Mouse (Mus musculus) limb, embryonic 14.5 days (tissue): ENCODE data around the gene Pik3r5. TPM values are rescaled to one million over a fixed set of nuclear protein-coding genes. Genes with fewer than 3 reads are reported as not detected.

ENCODE experiments used
- ATAC-seq: fragments of 200-750 bp; cut with Nextera tagmentation; 2 replicates; pipeline ENCODE4 v1.8.0; 2017; ENCODE audit warnings: low read depth, moderate number of reproducible peaks, moderate TSS enrichment; ENCODE audit not compliant: low FRiP score
- DNase-seq: peaks from one replicate; pipeline ENCODE4 v3.0.0-alpha.2; 2015; ENCODE audit warnings: low spot score
- H3K27ac ChIP-seq: fragments of 300-500 bp; sonication (generic); replicated peaks from 2 replicates; pipeline ENCODE4 v1.5.1; 2014; ENCODE audit warnings: low read depth, mild to moderate bottlenecking, low read length, moderate library complexity, mixed read lengths
- H3K27me3 ChIP-seq: fragments of 300-500 bp; sonication (generic); 2 replicates; pipeline ENCODE4 v1.6.1; 2014; ENCODE audit warnings: low read length, mixed read lengths; ENCODE audit not compliant: control insufficient read depth, insufficient read depth
- H3K36me3 ChIP-seq: fragments of 300-500 bp; sonication (generic); 2 replicates; pipeline ENCODE4 v1.6.1; 2014; ENCODE audit warnings: mild to moderate bottlenecking, low read length, moderate library complexity, mixed read lengths; ENCODE audit not compliant: control insufficient read depth, insufficient read depth
- H3K4me1 ChIP-seq: fragments of 300-500 bp; sonication (generic); 2 replicates; pipeline ENCODE4 v1.6.1; 2014; ENCODE audit warnings: antibody characterized with exemption, low read length, mixed read lengths; ENCODE audit not compliant: control insufficient read depth, insufficient read depth
- H3K4me2 ChIP-seq: fragments of 300-500 bp; sonication (generic); replicated peaks from 2 replicates; pipeline ENCODE4 v1.6.1; 2014; ENCODE audit warnings: low read depth, mild to moderate bottlenecking, low read length, moderate library complexity; ENCODE audit not compliant: severe bottlenecking
- H3K4me3 ChIP-seq: fragments of 300-500 bp; sonication (generic); replicated peaks from 2 replicates; pipeline ENCODE4 v1.5.1; 2014; ENCODE audit warnings: low read length
- H3K9ac ChIP-seq: fragments of 300-500 bp; sonication (generic); 2 replicates; pipeline ENCODE4 v1.6.1; 2014; ENCODE audit warnings: mild to moderate bottlenecking, low read depth, low read length, moderate library complexity; ENCODE audit not compliant: severe bottlenecking
- H3K9me3 ChIP-seq: fragments of 300-500 bp; sonication (generic); 2 replicates; pipeline ENCODE4 v1.6.1; 2016; ENCODE audit warnings: low read length; ENCODE audit not compliant: control insufficient read depth
- POLR2A ChIP-seq: fragments of 200-500 bp; IDR thresholded peaks from 2 replicates; pipeline ENCODE4 v1.8.0; 2012; ENCODE audit warnings: inconsistent platforms, mild to moderate bottlenecking, moderate library complexity, borderline replicate concordance; ENCODE audit not compliant: insufficient read depth, insufficient read length; ENCODE audit errors: extremely low read depth
- WGBS: fragments of 180-500 bp; shearing (Covaris S2); extraction: QIAGEN DNeasy Blood & Tissue Kit; methylation state at CpG from one replicate; pipeline ENCODE4 v1.1.7; 2014; 5-methylcytosine and 5-hydroxymethylcytosine counted together
- polyA plus RNA-seq, 2 experiments: library from polyadenylated mRNA; depleted of rRNA in 1 of 2; stranded (reverse) in 1 of 2; unstranded in 1 of 2; fragments of >200 nt; fragmentation: Nextera tagmentation in 1 of 2; extraction: Ambion mirVana in 1 of 2; gene quantifications; 2 replicates each; pipeline versions ENCODE4 v1.2.1 to v1.2.3; 2012 to 2014

Gene Pik3r5
- polyA plus RNA-seq, 2 experiments, result 0.52 to 1.2 TPM

- no peaks in the 10 kb centered on the region for H3K9me3 ChIP-seq
- H3K4me2 ChIP-seq, result peak overlapping the region; percentile 95
- DNase-seq, result no peak
- H3K9ac ChIP-seq, result peak overlapping the region; percentile 64
- no peak overlapping the region; the same call in 1 of the 2 replicates for H3K27ac ChIP-seq
- peaks cover 86% of the 10 kb centered on the region for H3K27me3 ChIP-seq
- no peak for TF ChIP-seq POLR2A
- H3K4me3 ChIP-seq, result peak overlapping the region; percentile 64
- ATAC-seq, result 0 out of 2 replicates have a peak, but pooled peaks have one; percentile 11
- 4% methylated on average over 42 of the region's 68 CpGs for WGBS
- H3K36me3 ChIP-seq, result no peaks in the 10 kb centered on the region
- H3K4me1 ChIP-seq, result peaks cover 10% of the 10 kb centered on the region
Observed at GRCm38 (mm10) chr11:68385921-68386588, 45.9 kb upstream of the Pik3r5 start.

- Histone ChIP-seq H3K9ac (peak overlapping the region; percentile 64), H3K36me3 (no peaks in the 10 kb centered on the region), H3K4me1 (peaks cover 10% of the 10 kb centered on the region), H3K4me3 (peak overlapping the region; percentile 64), H3K27ac (no peak overlapping the region; the same call in 1 of the 2 replicates), H3K9me3 (no peaks in the 10 kb centered on the region), H3K27me3 (peaks cover 92% of the 10 kb centered on the region), H3K4me2 (peak overlapping the region; percentile 95)
- DNase-seq (no peak), ATAC-seq (peak; percentile 66)
- WGBS, result 2% methylated on average over 49 of the region's 90 CpGs
- TF ChIP-seq POLR2A, result no peak
Observed at GRCm38 (mm10) chr11:68386589-68387440, 45.1 kb upstream of the Pik3r5 start.

- peak overlapping the region; percentile 64 for H3K9ac ChIP-seq
- H3K4me1 ChIP-seq, result peaks cover 10% of the 10 kb centered on the region
- H3K4me3 ChIP-seq, result peak overlapping the region; percentile 64
- 16% methylated on average over 4 of the region's 4 CpGs for WGBS
- ATAC-seq (no peak), DNase-seq (no peak)
- peak overlapping the region; percentile 95 for H3K4me2 ChIP-seq
- H3K27me3 ChIP-seq, result peaks cover 92% of the 10 kb centered on the region
- H3K36me3 ChIP-seq, result no peaks in the 10 kb centered on the region
- H3K27ac ChIP-seq, result no peak overlapping the region
- no peaks in the 10 kb centered on the region for H3K9me3 ChIP-seq
- TF ChIP-seq POLR2A, result no peak
Observed at GRCm38 (mm10) chr11:68387441-68387760, 44.5 kb upstream of the Pik3r5 start.

- no peak overlapping the region for H3K4me3 ChIP-seq
Observed at GRCm38 (mm10) chr11:68387971-68388654, 43.8 kb upstream of the Pik3r5 start.

GRCm38 (mm10) chr11:68388655-68389015, 43.3 kb upstream of the Pik3r5 start:
- Histone ChIP-seq H3K9me3 (no peaks in the 10 kb centered on the region), H3K4me3 (no peak overlapping the region), H3K27me3 (peaks cover 84% of the 10 kb centered on the region), H3K4me1 (peaks cover 10% of the 10 kb centered on the region), H3K4me2 (no peak overlapping the region), H3K36me3 (no peaks in the 10 kb centered on the region), H3K9ac (no peak overlapping the region), H3K27ac (no peak overlapping the region)
- 37% methylated on average over 1 of the region's 1 CpGs for WGBS
- DNase-seq (no peak), ATAC-seq (no peak)
- TF ChIP-seq POLR2A, result no peak

More at GRCm38 (mm10) chr11:68387971-68388654, 43.8 kb upstream of the Pik3r5 start:
- H3K9ac ChIP-seq, result no peak overlapping the region
- no peak overlapping the region for H3K27ac ChIP-seq
- ATAC-seq, result no peak
- no peak for TF ChIP-seq POLR2A
- H3K36me3 ChIP-seq, result no peaks in the 10 kb centered on the region
- 44% methylated on average over 11 of the region's 11 CpGs for WGBS
- peaks cover 89% of the 10 kb centered on the region for H3K27me3 ChIP-seq
- H3K4me2 ChIP-seq, result no peak overlapping the region
- peaks cover 10% of the 10 kb centered on the region for H3K4me1 ChIP-seq
- no peak for DNase-seq
- H3K9me3 ChIP-seq, result no peaks in the 10 kb centered on the region
